Mouse (Mus musculus): Measurements from ENCODE around the gene Sirpa.

GRCm38 (mm10) chr2:129592459-129593140 lies at the start of gene Sirpa:
- TF ChIP-seq CTCF (IDR thresholded peaks at IDR 0.05; ENCODE audit: low read depth) = peak; percentile 29; the same call in 1 of the 2 replicates
- TF ChIP-seq EP300 (optimal IDR thresholded peaks at IDR 0.05) = no peak
